Mouse (Mus musculus): ENCODE measurements around the gene Npdc1. TPM values are rescaled to one million over a fixed set of nuclear protein-coding genes. Genes with fewer than 3 reads are reported as not detected.

The Npdc1 gene
- total RNA-seq, 2 experiments from 2014 or later = 478 to 490 TPM

Small RNA genes within 50 kb of the gene (microRNA-seq; reads per million reads assigned to microRNA genes)
- 8.4 reads per million, percentile 22 among the genes with 10 or more reads in this experiment for gene Mir3087

Other genes with a start within 250 kb of the Npdc1 start
- gene Nrarp, start 218.6 kb upstream of the Npdc1 start, total RNA-seq (2021) = 10 to 100 TPM; 32.5 to 35.0 TPM
- gene Tor4a, start 202.5 kb upstream of the Npdc1 start, total RNA-seq (2021) = 1 to 10 TPM; 1.4 to 1.8 TPM
- gene Nelfb, start 187.9 kb upstream of the Npdc1 start, total RNA-seq (2021) = 10 to 100 TPM; 62.6 to 65.1 TPM
- not detected for gene Stpg3, start 184.7 kb upstream of the Npdc1 start, total RNA-seq (2021)
- not detected for gene Fam166a, start 180.6 kb upstream of the Npdc1 start, total RNA-seq (2021)
- gene Tubb4b, start 174.6 kb upstream of the Npdc1 start, total RNA-seq (2021) = 100 to 1,000 TPM; 324 to 351 TPM
- gene Slc34a3, start 165.0 kb upstream of the Npdc1 start, total RNA-seq (2021) = not detected
- gene Rnf224, start 162.6 kb upstream of the Npdc1 start, total RNA-seq (2021) = not detected
- gene Rnf208, start 157.1 kb upstream of the Npdc1 start, total RNA-seq (2021) = 100 to 1,000 TPM; 169 to 189 TPM
- gene Cysrt1, start 156.9 kb upstream of the Npdc1 start, total RNA-seq (2021) = not detected
- gene AL732309.1, start 152.5 kb upstream of the Npdc1 start, total RNA-seq (2021) = 1 to 10 TPM; 2.4 to 7.7 TPM
- 10 to 100 TPM; 26.4 to 26.8 TPM for gene Tmem203, start 143.9 kb upstream of the Npdc1 start, total RNA-seq (2021)
- 10 to 100 TPM; 15.4 to 16.2 TPM for gene Tprn, start 136.7 kb upstream of the Npdc1 start, total RNA-seq (2021)
- 10 to 100 TPM; 72.3 to 75.7 TPM for gene Ssna1, start 126.9 kb upstream of the Npdc1 start, total RNA-seq (2021)
- gene Anapc2, start 126.9 kb upstream of the Npdc1 start, total RNA-seq (2021) = 100 to 1,000 TPM; 108 to 121 TPM
- not detected for gene Tmem210, start 111.2 kb upstream of the Npdc1 start, total RNA-seq (2021)
- not detected for gene Lrrc26, start 109.4 kb upstream of the Npdc1 start, total RNA-seq (2021)
- gene Grin1, start 80.2 kb upstream of the Npdc1 start, total RNA-seq (2021) = 100 to 1,000 TPM; 163 to 186 TPM
- 10 to 100 TPM; 51.0 to 61.3 TPM for gene Man1b1, start 67.0 kb upstream of the Npdc1 start, total RNA-seq (2021)
- gene Dpp7, start 43.0 kb upstream of the Npdc1 start, total RNA-seq (2021) = 10 to 100 TPM; 23.0 to 27.3 TPM
- 1 to 10 TPM; 6.5 to 7.3 TPM for gene Uap1l1, start 33.7 kb upstream of the Npdc1 start, total RNA-seq (2021)
- gene Sapcd2, start 27.0 kb upstream of the Npdc1 start, total RNA-seq (2021) = 10 to 100 TPM; 11.7 to 11.8 TPM
- 1 to 10 TPM; 6.8 to 7.2 TPM for gene Entpd2, start 3.5 kb upstream of the Npdc1 start, total RNA-seq (2021)
- gene Fut7, start 23.9 kb downstream of the Npdc1 start, total RNA-seq (2021) = under 1 TPM in 1 of 2 experiments, not detected in 1; 0.16 TPM
- gene Abca2, start 29.4 kb downstream of the Npdc1 start, total RNA-seq (2021) = 10 to 100 TPM; 78.4 to 99.2 TPM
- under 1 TPM in 1 of 2 experiments, not detected in 1; 0.52 TPM for gene Clic3, start 57.5 kb downstream of the Npdc1 start, total RNA-seq (2021)
- 10 to 100 TPM; 83.1 to 92.4 TPM for gene Paxx, start 61.7 kb downstream of the Npdc1 start, total RNA-seq (2021)
- 100 to 1,000 TPM; 665 to 881 TPM for gene Ptgds, start 70.7 kb downstream of the Npdc1 start, total RNA-seq (2021)
- gene Lcn12, start 94.6 kb downstream of the Npdc1 start, total RNA-seq (2021) = not detected
- gene Fbxw5, start 101.4 kb downstream of the Npdc1 start, total RNA-seq (2021) = 100 to 1,000 TPM; 117 TPM
- gene C8g, start 102.4 kb downstream of the Npdc1 start, total RNA-seq (2021) = 1 to 10 TPM in 1 of 2 experiments, under 1 TPM in 1; 0.98 to 1.3 TPM
- gene Traf2, start 147.6 kb downstream of the Npdc1 start, total RNA-seq (2021) = 1 to 10 TPM; 7.5 to 8.6 TPM
- gene Edf1, start 158.5 kb downstream of the Npdc1 start, total RNA-seq (2021) = 100 to 1,000 TPM; 154 to 155 TPM
- 1 to 10 TPM; 1.8 to 2.9 TPM for gene Mamdc4, start 175.5 kb downstream of the Npdc1 start, total RNA-seq (2021)
- 10 to 100 TPM; 77.1 to 79.5 TPM for gene Phpt1, start 175.9 kb downstream of the Npdc1 start, total RNA-seq (2021)
- 10 to 100 TPM; 49.0 to 59.4 TPM for gene Ajm1, start 182.4 kb downstream of the Npdc1 start, total RNA-seq (2021)
- gene Rabl6, start 209.2 kb downstream of the Npdc1 start, total RNA-seq (2021) = 10 to 100 TPM; 85.9 to 87.1 TPM
- gene Ccdc183, start 218.3 kb downstream of the Npdc1 start, total RNA-seq (2021) = not detected
- gene Tmem141, start 222.7 kb downstream of the Npdc1 start, total RNA-seq (2021) = 10 to 100 TPM; 21.7 to 27.1 TPM
- 1 to 10 TPM; 1.0 to 1.6 TPM for gene Fcna, start 228.7 kb downstream of the Npdc1 start, total RNA-seq (2021)

All from left cerebral cortex, postnatal 4 days (tissue).